Mouse (Mus musculus): ENCODE data around the gene Kin.

- TF ChIP-seq CHD2 (IDR thresholded peaks at IDR 0.05; ENCODE audit: low read depth, low read length) (no peak), ZC3H11A (IDR thresholded peaks at IDR 0.05; ENCODE audit: borderline replicate concordance, low read depth, low read length) (no peak), ZNF384 (IDR thresholded peaks at IDR 0.05; ENCODE audit: low read depth, low read length) (no peak)
Measured at GRCm38 (mm10) chr2:10118751-10119150, 38.4 kb downstream of the Kin start.

All from ES-E14 (cell line).